Mouse (Mus musculus) MEL (cell line): ENCODE results near the gene Mtln. TPM values are rescaled to one million over a fixed set of nuclear protein-coding genes. Genes with fewer than 3 reads are reported as not detected.

Source experiments
- DNase-seq: peaks from one replicate; pipeline ENCODE4 v3.0.0; 2011; ENCODE audit warnings: low read depth, low spot score
- H3K27ac ChIP-seq: 2 replicates; pipeline ENCODE4 v1.5.1; 2012; ENCODE audit warnings: low read depth, mild to moderate bottlenecking, control low read depth, low read length, moderate library complexity; ENCODE audit not compliant: control insufficient read depth
- H3K27me3 ChIP-seq, 2 experiments: fragments of 150-350 bp in 1 of 2; sonication (generic) in 1 of 2; 2 replicates each; pipeline ENCODE4 v1.6.1; 2012; ENCODE audit warnings: low read length in 2 of 2, mild to moderate bottlenecking in 2 of 2, improper control_type of control experiment in 1 of 2, moderate library complexity in 1 of 2; ENCODE audit not compliant: insufficient read depth in 2 of 2, control insufficient read depth in 1 of 2
- H3K36me3 ChIP-seq, 2 experiments: 2 replicates each; pipeline ENCODE4 v1.6.1; 2012 to 2014; ENCODE audit warnings: low read length in 2 of 2, improper control_type of control experiment in 1 of 2, inconsistent platforms in 1 of 2, mild to moderate bottlenecking in 1 of 2; ENCODE audit not compliant: insufficient read depth in 2 of 2, control insufficient read depth in 1 of 2
- H3K4me1 ChIP-seq, 2 experiments: fragments of 150-350 bp in 1 of 2; sonication (generic) in 1 of 2; 2 replicates each; pipeline ENCODE4 v1.6.1; 2012; ENCODE audit warnings: low read length in 2 of 2, improper control_type of control experiment in 1 of 2, mild to moderate bottlenecking in 1 of 2; ENCODE audit not compliant: insufficient read depth in 2 of 2, control insufficient read depth in 1 of 2
- H3K4me3 ChIP-seq, 2 experiments: fragments of 150-350 bp in 1 of 2; sonication (generic) in 1 of 2; 2 replicates each; pipeline ENCODE4 v1.5.1; 2012; ENCODE audit warnings: low read depth in 2 of 2, low read length in 2 of 2, mild to moderate bottlenecking in 2 of 2, moderate library complexity in 2 of 2, control low read depth in 1 of 2, improper control_type of control experiment in 1 of 2; ENCODE audit not compliant: control insufficient read depth in 1 of 2, insufficient read depth in 1 of 2
- H3K79me2 ChIP-seq: 2 replicates; pipeline ENCODE4 v1.6.1; 2012; ENCODE audit warnings: mild to moderate bottlenecking, low read length, moderate library complexity; ENCODE audit not compliant: control insufficient read depth, poor library complexity, insufficient read depth
- H3K9ac ChIP-seq: 2 replicates; pipeline ENCODE4 v1.6.1; 2012; ENCODE audit warnings: low read depth, mild to moderate bottlenecking, control low read depth, low read length, moderate library complexity; ENCODE audit not compliant: control insufficient read depth, poor library complexity, severe bottlenecking
- H3K9me3 ChIP-seq: fragments of 150-350 bp; sonication (generic); replicated peaks from 2 replicates; pipeline ENCODE4 v1.6.1; 2012; ENCODE audit warnings: mild to moderate bottlenecking, low read length, improper control_type of control experiment, moderate library complexity; ENCODE audit not compliant: insufficient read depth
- CHD2 ChIP-seq: IDR thresholded peaks from 2 replicates; pipeline ENCODE4 v1.6.1; 2011; ENCODE audit warnings: low read length, improper control_type of control experiment
- CTCF ChIP-seq, 3 experiments: IDR thresholded peaks in 2 of 3; conservative IDR thresholded peaks in 1 of 3; 2 replicates each; pipeline ENCODE4 v1.5.1; 2011 to 2012; ENCODE audit warnings: low read length in 3 of 3, low read depth in 2 of 3, mild to moderate bottlenecking in 2 of 3, improper control_type of control experiment in 1 of 3, inconsistent platforms in 1 of 3, mixed read lengths in 1 of 3, moderate library complexity in 1 of 3; ENCODE audit not compliant: control insufficient read depth in 1 of 3, insufficient read depth in 1 of 3, poor library complexity in 1 of 3, severe bottlenecking in 1 of 3
- ELF1 ChIP-seq: IDR thresholded peaks from 2 replicates; pipeline ENCODE4 v1.6.1; 2014; ENCODE audit warnings: low read depth, mild to moderate bottlenecking, inconsistent platforms, low read length, improper control_type of control experiment, moderate library complexity
- EP300 ChIP-seq, 2 experiments: IDR thresholded peaks; 2 replicates each; pipeline ENCODE4 v1.6.1; 2011; ENCODE audit warnings: improper control_type of control experiment in 2 of 2, low read length in 2 of 2, low read depth in 1 of 2, mild to moderate bottlenecking in 1 of 2
- ETS1 ChIP-seq: IDR thresholded peaks from 2 replicates; pipeline ENCODE4 v1.6.1; 2012; ENCODE audit warnings: low read depth, mild to moderate bottlenecking, inconsistent platforms, low read length, improper control_type of control experiment, moderate library complexity
- GATA1 ChIP-seq: IDR thresholded peaks from 2 replicates; pipeline ENCODE4 v1.6.1; 2011; ENCODE audit warnings: low read depth, low read length, improper control_type of control experiment
- KAT2A ChIP-seq: conservative IDR thresholded peaks from 2 replicates; pipeline ENCODE4 v1.6.1; 2012; ENCODE audit warnings: low read depth, low read length, improper control_type of control experiment, inconsistent platforms
- MAFK ChIP-seq: IDR thresholded peaks from 2 replicates; pipeline ENCODE4 v1.6.1; 2011; ENCODE audit warnings: low read depth, mild to moderate bottlenecking, low read length, improper control_type of control experiment, borderline replicate concordance
- MAZ ChIP-seq: IDR thresholded peaks from 2 replicates; pipeline ENCODE4 v1.6.1; 2012; ENCODE audit warnings: low read depth, mild to moderate bottlenecking, inconsistent platforms, low read length, improper control_type of control experiment
- MEF2A ChIP-seq: IDR thresholded peaks from 2 replicates; pipeline ENCODE4 v1.6.1; 2014; ENCODE audit warnings: low read depth, mild to moderate bottlenecking, inconsistent platforms, low read length, improper control_type of control experiment; ENCODE audit not compliant: poor library complexity, insufficient replicate concordance, severe bottlenecking; ENCODE audit errors: extremely low read depth
- MXI1 ChIP-seq: IDR thresholded peaks from 2 replicates; pipeline ENCODE4 v1.6.1; 2011; ENCODE audit warnings: mild to moderate bottlenecking, low read depth, low read length, improper control_type of control experiment
- MYB ChIP-seq: IDR thresholded peaks from 2 replicates; pipeline ENCODE4 v1.6.1; 2011; ENCODE audit warnings: mild to moderate bottlenecking, low read depth, low read length, improper control_type of control experiment
- MYC ChIP-seq: IDR thresholded peaks from 2 replicates; pipeline ENCODE4 v1.6.1; 2011; ENCODE audit warnings: low read depth, mild to moderate bottlenecking, low read length, improper control_type of control experiment, moderate library complexity
- NELFE ChIP-seq: IDR thresholded peaks from 2 replicates; pipeline ENCODE4 v1.6.1; 2011; ENCODE audit warnings: low read depth, low read length, improper control_type of control experiment
- POLR2A ChIP-seq, 2 experiments: IDR thresholded peaks; 2 replicates each; pipeline ENCODE4 v1.6.1; 2011 to 2012; ENCODE audit warnings: low read length in 2 of 2, mild to moderate bottlenecking in 2 of 2, control low read depth in 1 of 2, improper control_type of control experiment in 1 of 2, low read depth in 1 of 2, moderate library complexity in 1 of 2; ENCODE audit not compliant: control insufficient read depth in 1 of 2, insufficient read depth in 1 of 2, poor library complexity in 1 of 2
- POLR2AphosphoS5 ChIP-seq: IDR thresholded peaks from 2 replicates; pipeline ENCODE4 v1.6.1; 2012; ENCODE audit warnings: low read depth, borderline replicate concordance, mild to moderate bottlenecking, inconsistent platforms, low read length, moderate library complexity, mixed read lengths
- SMC3 ChIP-seq: IDR thresholded peaks from 2 replicates; pipeline ENCODE4 v1.6.1; 2011; ENCODE audit warnings: low read depth, low read length, improper control_type of control experiment
- TBP ChIP-seq: IDR thresholded peaks from 2 replicates; pipeline ENCODE4 v1.8.0; 2011; ENCODE audit warnings: low read depth, low read length, improper control_type of control experiment
- UBTF ChIP-seq: IDR thresholded peaks from 2 replicates; pipeline ENCODE4 v1.6.1; 2012; ENCODE audit warnings: low read depth, mild to moderate bottlenecking, inconsistent platforms, low read length, improper control_type of control experiment, moderate library complexity, borderline replicate concordance; ENCODE audit not compliant: insufficient read depth
- USF1 ChIP-seq: IDR thresholded peaks from 2 replicates; pipeline ENCODE4 v1.6.1; 2014; ENCODE audit warnings: low read depth, mild to moderate bottlenecking, inconsistent platforms, low read length, improper control_type of control experiment, moderate library complexity
- USF2 ChIP-seq, 2 experiments: IDR thresholded peaks; 2 replicates each; pipeline ENCODE4 v1.6.1; 2011 to 2012; ENCODE audit warnings: improper control_type of control experiment in 2 of 2, low read length in 2 of 2, borderline replicate concordance in 1 of 2, inconsistent platforms in 1 of 2, low read depth in 1 of 2, mild to moderate bottlenecking in 1 of 2; ENCODE audit not compliant: insufficient read depth in 1 of 2
- ZC3H11A ChIP-seq: IDR thresholded peaks from 2 replicates; pipeline ENCODE4 v1.6.1; 2012; ENCODE audit warnings: low read depth, mild to moderate bottlenecking, inconsistent platforms, low read length, improper control_type of control experiment
- ZKSCAN1 ChIP-seq: IDR thresholded peaks from 2 replicates; pipeline ENCODE4 v1.6.1; 2012; ENCODE audit warnings: low read depth, mild to moderate bottlenecking, inconsistent platforms, low read length, improper control_type of control experiment, moderate library complexity
- ZMIZ1 ChIP-seq: IDR thresholded peaks from 2 replicates; pipeline ENCODE4 v1.6.1; 2012; ENCODE audit warnings: low read depth, mild to moderate bottlenecking, inconsistent platforms, low read length, improper control_type of control experiment, moderate library complexity
- polyA plus RNA-seq, 2 experiments: library from polyadenylated mRNA; stranded (reverse) in 1 of 2; unstranded in 1 of 2; fragments of >175 nt in 1 of 2; fragments of >200 nt in 1 of 2; gene quantifications; 2 replicates each; pipeline versions ENCODE4 v1.2.1 to v1.2.4; 2012; ENCODE audit warnings: low replicate concordance in 2 of 2, low read depth in 1 of 2; ENCODE audit not compliant: insufficient read length in 2 of 2, insufficient read depth in 1 of 2, missing spikeins in 1 of 2
- total RNA-seq: library from RNA; depleted of rRNA; stranded (reverse); fragments of 300-350 nt; gene quantifications from 2 replicates; pipeline ENCODE4 v1.2.3, GENCODE M21; 2012

The Mtln gene
- total and polyA plus RNA-seq, 3 experiments: 29.8 to 44.2 TPM; not detected in 1

DNA sequence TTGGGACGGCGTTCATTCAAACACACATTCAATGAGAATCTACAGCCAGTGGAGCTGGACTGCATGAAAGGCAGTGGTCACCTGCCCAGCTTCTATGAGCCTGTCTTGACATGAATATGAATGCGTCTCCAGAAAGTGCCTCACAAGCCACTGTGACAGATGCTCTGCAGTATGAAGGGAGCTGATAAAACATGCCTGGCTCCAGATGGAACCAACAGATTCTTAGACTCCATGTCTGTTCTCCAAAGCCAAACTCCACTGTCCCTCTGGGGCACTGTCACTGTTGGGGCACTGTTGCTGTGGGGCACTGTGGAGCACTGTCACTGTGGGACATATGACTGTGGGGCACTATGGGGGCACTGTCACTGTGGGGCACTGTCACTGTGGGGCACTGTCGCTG is 38.2 kb downstream of the Mtln start (continued):
- TF ChIP-seq USF1: no peak

DNA sequence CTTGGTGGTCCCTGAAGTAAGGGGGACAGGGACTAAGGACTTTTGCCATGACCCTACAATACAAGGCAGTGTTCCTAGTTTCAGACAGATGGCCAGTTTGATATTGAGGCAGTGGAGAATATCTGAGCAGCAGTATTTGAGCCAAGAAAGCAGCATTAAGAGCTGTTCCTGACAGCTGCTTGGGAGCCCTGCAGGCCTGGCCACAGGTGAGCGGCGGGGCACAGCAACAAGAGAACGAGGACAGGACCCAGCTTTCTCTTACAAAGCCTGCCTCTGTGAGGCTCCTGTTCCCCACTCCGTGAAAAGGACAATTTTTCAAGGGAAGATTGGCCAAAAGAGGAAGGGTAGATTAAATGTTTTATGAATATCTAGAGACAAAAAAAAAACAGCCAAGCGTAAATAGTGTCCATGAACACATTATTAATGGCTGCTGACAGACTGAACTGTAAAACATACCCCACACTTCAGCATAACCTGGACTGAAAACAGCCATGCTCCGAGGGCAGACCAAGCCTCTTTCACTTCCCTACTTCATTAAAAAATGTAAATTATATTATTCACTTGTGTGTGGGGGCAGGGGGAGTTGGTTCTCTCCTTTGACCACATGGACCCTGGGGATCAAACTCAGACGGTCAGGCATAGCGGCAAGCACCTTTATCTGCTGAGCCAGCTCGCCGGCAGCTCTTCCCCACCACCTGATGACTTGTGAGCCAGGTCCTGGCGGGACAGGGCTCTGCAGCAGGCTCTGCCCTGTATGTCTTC is 40.3 kb downstream of the Mtln start:
- H3K4me1 ChIP-seq: no peaks in the 10 kb centered on the region
- no peak for DNase-seq
- no peak overlapping the region for H3K4me3 ChIP-seq
- TF ChIP-seq ELF1 (no peak), MYC (no peak), ZC3H11A (no peak), ETS1 (no peak), CHD2 (no peak), POLR2AphosphoS5 (no peak), MAFK (no peak), KAT2A (no peak), MAZ (no peak), POLR2A (IDR thresholded peaks at IDR 0.05; ENCODE audit: control insufficient read depth in 1 of 2, insufficient read depth in 1 of 2, low read depth in 1 of 2, low read length in 2 of 2, poor library complexity in 1 of 2) (no peak), EP300 (IDR thresholded peaks at IDR 0.05; ENCODE audit: low read depth in 1 of 2, low read length in 2 of 2) (no peak)
- H3K9ac ChIP-seq: no peak overlapping the region
- H3K27ac ChIP-seq: no peak overlapping the region
- no peaks in the 10 kb centered on the region for H3K27me3 ChIP-seq
- H3K79me2 ChIP-seq: no peaks in the 10 kb centered on the region
- no peaks in the 10 kb centered on the region for H3K9me3 ChIP-seq
- H3K36me3 ChIP-seq: no peaks in the 10 kb centered on the region

DNA sequence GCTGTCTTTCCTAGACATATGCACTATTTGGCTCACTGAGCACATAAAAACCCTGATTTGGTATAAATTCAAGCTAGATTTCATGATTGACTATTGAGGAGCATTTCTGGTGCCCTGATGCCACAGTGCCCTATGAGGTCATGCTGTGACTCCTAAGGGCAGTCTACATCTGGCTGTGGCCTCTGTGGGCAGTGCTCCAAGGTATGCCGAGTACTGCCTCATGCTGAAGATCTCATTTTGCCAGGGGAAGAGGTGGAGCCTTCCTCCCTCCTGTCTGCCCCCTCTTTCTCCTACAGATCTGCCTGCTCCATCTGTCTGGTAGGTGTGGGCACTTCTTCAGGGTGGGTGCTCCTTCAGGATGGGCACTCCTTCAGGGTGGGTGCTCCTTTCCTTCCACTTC is 42.9 kb downstream of the Mtln start:
- no peaks in the 10 kb centered on the region for H3K79me2 ChIP-seq
- no peaks in the 10 kb centered on the region for H3K36me3 ChIP-seq
- H3K4me1 ChIP-seq: no peaks in the 10 kb centered on the region
- H3K27me3 ChIP-seq: no peaks in the 10 kb centered on the region
- H3K9ac ChIP-seq: no peak overlapping the region
- H3K27ac ChIP-seq: no peak overlapping the region
- no peaks in the 10 kb centered on the region for H3K9me3 ChIP-seq
- DNase-seq: no peak
- H3K4me3 ChIP-seq: no peak overlapping the region
- no peak for TF ChIP-seq ZMIZ1
- no peak for TF ChIP-seq MEF2A
- no peak for TF ChIP-seq ZC3H11A
- no peak for TF ChIP-seq MYB
- TF ChIP-seq ETS1: no peak
- TF ChIP-seq USF2 (IDR thresholded peaks at IDR 0.05; ENCODE audit: borderline replicate concordance in 1 of 2, insufficient read depth in 1 of 2, low read depth in 1 of 2, low read length in 2 of 2): no peak
- no peak for TF ChIP-seq ELF1
- TF ChIP-seq CHD2: no peak
- TF ChIP-seq UBTF: no peak
- TF ChIP-seq POLR2AphosphoS5: no peak
- no peak for TF ChIP-seq MYC
- no peak for TF ChIP-seq USF1
- no peak for TF ChIP-seq ZKSCAN1
- no peak for TF ChIP-seq CTCF (IDR thresholded peaks at IDR 0.05 in 2 of 3, conservative IDR thresholded peaks at IDR 0.05 in 1 of 3; ENCODE audit: control insufficient read depth in 1 of 3, insufficient read depth in 1 of 3, low read depth in 2 of 3, low read length in 3 of 3, poor library complexity in 1 of 3, severe bottlenecking in 1 of 3)
- no peak for TF ChIP-seq SMC3
- TF ChIP-seq NELFE: no peak
- no peak for TF ChIP-seq GATA1
- TF ChIP-seq MXI1: no peak
- TF ChIP-seq TBP: no peak
- TF ChIP-seq POLR2A (IDR thresholded peaks at IDR 0.05; ENCODE audit: control insufficient read depth in 1 of 2, insufficient read depth in 1 of 2, low read depth in 1 of 2, low read length in 2 of 2, poor library complexity in 1 of 2): no peak
